Mouse (Mus musculus): ENCODE results near the gene Vwa7.
A peak's percentile ranks its signal among the peaks of the same experiment; 100 is the strongest.
"Not testable (repeated sequence)": the region's sequence is repeated elsewhere in the genome, so short reads cannot be mapped to it uniquely, and the experiment has no call there.

Gene Vwa7

GRCm38 (mm10) chr17:35022541-35023060, 6.2 kb downstream of the Vwa7 start:
- DNase-seq: no peak

GRCm38 (mm10) chr17:35023221-35023620, 6.8 kb downstream of the Vwa7 start:
- no peak for DNase-seq

- DNase-seq: no peak
These were observed 7.4 kb downstream of the Vwa7 start for GRCm38 (mm10) chr17:35023756-35024155.

GRCm38 (mm10) chr17:35024261-35024660, 7.9 kb downstream of the Vwa7 start:
- no peak for DNase-seq

- DNase-seq: no peak
These were observed 8.5 kb downstream of the Vwa7 start for GRCm38 (mm10) chr17:35024691-35025488.

- no peak for DNase-seq
These were observed 9.8 kb downstream of the Vwa7 start for GRCm38 (mm10) chr17:35026206-35026605.

- DNase-seq: no peak
These were observed 11.1 kb downstream of the Vwa7 start, which contains the start of gene Sapcd1 for GRCm38 (mm10) chr17:35027277-35028068. TSS of gene Sapcd1 (minus strand) at chr17:35028016.

GRCm38 (mm10) chr17:35028315-35028714, 11.9 kb downstream of the Vwa7 start:
- DNase-seq: no peak

GRCm38 (mm10) chr17:35029691-35030532, 13.5 kb downstream of the Vwa7 start:
- no peak for DNase-seq

GRCm38 (mm10) chr17:35031272-35031671, 14.9 kb downstream of the Vwa7 start:
- DNase-seq: no peak

GRCm38 (mm10) chr17:35031880-35032279, 15.5 kb downstream of the Vwa7 start:
- no peak for DNase-seq

- DNase-seq: no peak
These were observed 16.0 kb downstream of the Vwa7 start for GRCm38 (mm10) chr17:35032323-35032870.

GRCm38 (mm10) chr17:35033703-35034102, 17.3 kb downstream of the Vwa7 start:
- DNase-seq: not testable (repeated sequence)

GRCm38 (mm10) chr17:35034896-35035295, 18.5 kb downstream of the Vwa7 start:
- no peak for DNase-seq

GRCm38 (mm10) chr17:35039121-35039873, 22.9 kb downstream of the Vwa7 start:
- DNase-seq: peak; percentile 36

GRCm38 (mm10) chr17:35043794-35044193, 27.4 kb downstream of the Vwa7 start:
- no peak for DNase-seq

- no peak for DNase-seq
These were observed 28.8 kb downstream of the Vwa7 start for GRCm38 (mm10) chr17:35044904-35045806.

GRCm38 (mm10) chr17:35045807-35046680, 29.7 kb downstream of the Vwa7 start:
- no peak for DNase-seq

- peak; percentile 88 for DNase-seq
These were observed 30.5 kb downstream of the Vwa7 start, which contains the start of gene Msh5 for GRCm38 (mm10) chr17:35046681-35047455. TSS of gene Msh5 (minus strand) at chr17:35046745.

Measured in right cerebral cortex, postnatal 25 days (tissue).